Mouse (Mus musculus): ENCODE data around the gene Scnn1g.
A peak's percentile ranks its signal among the peaks of the same experiment; 100 is the strongest.

The Scnn1g gene

GRCm38 (mm10) chr7:121734171-121734831 is at the start of gene Scnn1g:
Scnn1g (plus strand) TSS chr7:121734479.
- DNase-seq = peak; percentile 93

GRCm38 (mm10) chr7:121685140-121685984 is 48.9 kb upstream of the Scnn1g start:
- DNase-seq = no peak

- no peak for DNase-seq
Measured at GRCm38 (mm10) chr7:121689338-121689737, 44.9 kb upstream of the Scnn1g start.

- DNase-seq = no peak
Measured at GRCm38 (mm10) chr7:121691803-121692202, 42.5 kb upstream of the Scnn1g start.

- no peak for DNase-seq
Measured at GRCm38 (mm10) chr7:121697170-121697569, 37.1 kb upstream of the Scnn1g start.

- no peak for DNase-seq
Measured at GRCm38 (mm10) chr7:121697574-121697973, 36.7 kb upstream of the Scnn1g start.

GRCm38 (mm10) chr7:121699218-121699617 is 35.1 kb upstream of the Scnn1g start:
- DNase-seq = no peak

GRCm38 (mm10) chr7:121700480-121700879 is 33.8 kb upstream of the Scnn1g start:
- DNase-seq = no peak

- no peak for DNase-seq
Measured at GRCm38 (mm10) chr7:121701983-121702382, 32.3 kb upstream of the Scnn1g start.

GRCm38 (mm10) chr7:121705051-121705450 is 29.2 kb upstream of the Scnn1g start:
- no peak for DNase-seq

GRCm38 (mm10) chr7:121706411-121707072 is 27.7 kb upstream of the Scnn1g start:
- DNase-seq = peak; percentile 59

GRCm38 (mm10) chr7:121707073-121707667 is 27.1 kb upstream of the Scnn1g start, which contains the start of gene Usp31:
Usp31 (minus strand) TSS chr7:121707253.
- DNase-seq = peak; percentile 94

- DNase-seq = no peak
Measured at GRCm38 (mm10) chr7:121711171-121711570, 23.1 kb upstream of the Scnn1g start.

- no peak for DNase-seq
Measured at GRCm38 (mm10) chr7:121717031-121717430, 17.2 kb upstream of the Scnn1g start.

- no peak for DNase-seq
Measured at GRCm38 (mm10) chr7:121730225-121730624, 4.1 kb upstream of the Scnn1g start.

GRCm38 (mm10) chr7:121737511-121738415 is 3.5 kb downstream of the Scnn1g start:
- no peak for DNase-seq

- no peak for DNase-seq
Measured at GRCm38 (mm10) chr7:121750244-121750643, 16.0 kb downstream of the Scnn1g start.

GRCm38 (mm10) chr7:121754748-121755147 is 20.5 kb downstream of the Scnn1g start:
- DNase-seq = no peak

- no peak for DNase-seq
Measured at GRCm38 (mm10) chr7:121763328-121763727, 29.0 kb downstream of the Scnn1g start.

GRCm38 (mm10) chr7:121767900-121768299 is 33.6 kb downstream of the Scnn1g start:
- DNase-seq = no peak

- no peak for DNase-seq
Measured at GRCm38 (mm10) chr7:121768983-121769382, 34.7 kb downstream of the Scnn1g start.

GRCm38 (mm10) chr7:121778553-121778952 is 44.3 kb downstream of the Scnn1g start:
- DNase-seq = no peak

Measured in cerebellum, adult 8-10 months (tissue).